Mouse (Mus musculus) left cerebral cortex, adult 11 months (tissue): ENCODE measurements around the gene Frmd4b.

Experiments used
- DNase-seq: peaks from one replicate; pipeline ENCODE4 v3.0.0; 2022; ENCODE audit warnings: low spot score

The Frmd4b gene

GRCm38 (mm10) chr6:97579704-97580103, 37.6 kb downstream of the Frmd4b start:
- DNase-seq = no peak

GRCm38 (mm10) chr6:97578210-97578609, 39.1 kb downstream of the Frmd4b start:
- DNase-seq = no peak

DNA sequence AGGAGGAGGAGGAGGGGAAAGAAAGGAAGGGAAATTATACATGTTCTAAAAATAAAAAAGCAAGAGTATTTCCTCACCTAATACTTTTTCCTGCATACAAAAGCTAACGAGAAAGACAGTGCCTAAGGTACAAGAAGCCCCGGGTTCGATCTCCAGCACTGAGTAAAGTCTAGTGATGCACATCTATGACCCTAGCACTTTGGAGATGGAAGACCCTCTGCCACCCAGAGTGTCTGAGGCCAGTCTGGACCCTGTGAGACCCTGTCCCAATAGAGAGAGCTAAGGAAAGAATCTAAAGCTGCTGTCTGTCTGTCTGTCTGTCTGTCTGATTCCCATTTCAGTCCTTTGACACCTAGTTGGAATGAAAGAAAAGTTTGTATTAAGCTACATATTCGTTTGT, 40.0 kb downstream of the Frmd4b start:
- DNase-seq = no peak

DNA sequence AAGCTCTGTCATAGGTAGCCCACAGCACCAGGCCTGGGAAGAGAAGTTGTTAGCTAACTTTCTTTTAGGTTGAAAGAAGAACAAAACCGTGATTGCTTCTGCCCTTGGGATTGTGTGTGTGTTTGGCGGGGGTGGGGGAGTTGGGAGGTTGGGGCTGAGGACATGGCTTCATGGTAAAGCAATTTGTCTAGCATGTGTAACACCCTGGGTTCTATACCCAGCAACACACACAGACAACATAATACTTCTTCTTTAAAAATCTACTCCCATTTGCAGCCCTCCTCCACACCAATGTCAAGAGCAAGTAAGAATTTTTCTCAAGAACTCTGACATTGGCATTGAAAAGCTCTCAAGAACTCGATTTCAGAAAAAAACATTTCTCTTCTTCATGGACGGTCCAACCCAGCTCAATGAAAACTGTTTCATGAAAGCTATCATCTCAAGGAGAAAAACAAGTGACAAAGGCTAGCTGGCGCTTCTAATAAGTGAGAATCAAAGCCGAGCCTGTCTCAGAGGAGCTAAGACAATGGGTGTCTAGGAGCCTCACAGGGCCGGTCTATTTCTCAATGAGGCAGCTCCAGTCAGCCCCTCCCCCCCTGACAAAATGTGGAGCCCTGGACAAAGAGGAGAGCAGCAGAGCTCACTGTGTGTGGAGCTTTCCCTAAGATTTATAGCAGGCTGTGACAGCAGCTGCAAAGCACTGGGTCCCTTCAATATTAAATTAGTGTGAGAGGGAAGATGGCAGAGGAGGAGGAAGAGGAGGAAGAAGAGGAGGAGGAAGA, 40.6 kb downstream of the Frmd4b start:
- DNase-seq = no peak

DNA sequence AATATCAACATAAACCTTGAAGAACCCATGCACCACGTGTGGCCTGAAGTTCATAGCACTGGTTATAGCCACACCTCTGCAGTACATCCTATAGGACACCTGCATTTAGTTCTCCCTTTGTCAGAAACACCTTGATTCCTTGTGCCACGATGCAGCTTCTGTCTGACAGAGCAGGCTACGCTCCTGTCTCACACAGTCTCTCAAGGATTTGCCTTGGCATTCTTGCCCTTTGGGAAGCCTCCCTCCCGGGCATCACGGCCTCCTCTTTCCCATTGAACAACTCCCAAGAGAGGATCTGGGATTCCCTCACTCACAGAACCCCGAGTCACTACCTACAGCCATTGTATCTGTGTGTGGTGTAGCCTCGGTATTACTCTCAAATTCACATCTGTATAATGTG, 41.2 kb downstream of the Frmd4b start:
- no peak for DNase-seq

GRCm38 (mm10) chr6:97574973-97575372, 42.4 kb downstream of the Frmd4b start:
- no peak for DNase-seq

DNA sequence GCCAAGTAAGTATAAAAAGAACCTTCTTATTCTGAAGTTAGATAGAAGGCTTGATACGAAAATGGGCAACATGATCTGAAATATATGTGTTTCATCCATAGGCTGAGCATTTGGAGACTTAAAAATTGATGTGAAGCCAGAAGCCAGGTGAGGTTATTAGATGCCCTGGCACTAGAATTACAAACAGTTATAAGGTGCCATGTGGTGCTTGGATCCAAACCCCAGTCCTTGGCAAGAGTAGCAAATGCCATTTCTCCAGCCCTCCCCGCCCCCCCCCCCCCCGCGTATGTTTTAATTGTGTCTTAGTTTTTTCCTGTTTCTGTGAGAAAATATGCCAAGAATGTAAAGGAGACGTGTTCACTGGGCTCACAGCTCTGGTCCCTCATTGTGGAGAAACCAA, 45.1 kb downstream of the Frmd4b start:
- DNase-seq = no peak

- DNase-seq = no peak
Measured at GRCm38 (mm10) chr6:97568538-97568937, 48.8 kb downstream of the Frmd4b start.

DNA sequence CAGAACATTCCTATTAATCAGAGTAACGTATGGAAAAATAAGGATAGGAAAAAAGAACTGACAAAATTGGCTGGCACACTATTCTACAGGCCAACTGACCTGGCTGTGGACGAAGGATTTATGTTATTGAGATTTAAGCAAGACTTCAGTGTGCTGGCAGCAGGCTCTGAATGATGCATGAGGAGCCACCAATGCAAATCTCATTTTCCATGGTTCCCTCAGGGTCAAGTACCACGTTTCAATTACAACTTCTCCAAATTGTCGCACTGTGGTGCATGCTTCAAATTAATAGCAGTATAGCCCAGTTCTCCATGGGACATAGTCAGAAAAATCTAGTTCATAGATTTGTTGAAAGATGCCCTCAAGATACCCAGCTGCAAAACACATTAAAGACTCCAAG, 50.6 kb downstream of the Frmd4b start:
- DNase-seq = no peak

- DNase-seq = no peak
Measured at GRCm38 (mm10) chr6:97557147-97557546, 60.2 kb downstream of the Frmd4b start.

DNA sequence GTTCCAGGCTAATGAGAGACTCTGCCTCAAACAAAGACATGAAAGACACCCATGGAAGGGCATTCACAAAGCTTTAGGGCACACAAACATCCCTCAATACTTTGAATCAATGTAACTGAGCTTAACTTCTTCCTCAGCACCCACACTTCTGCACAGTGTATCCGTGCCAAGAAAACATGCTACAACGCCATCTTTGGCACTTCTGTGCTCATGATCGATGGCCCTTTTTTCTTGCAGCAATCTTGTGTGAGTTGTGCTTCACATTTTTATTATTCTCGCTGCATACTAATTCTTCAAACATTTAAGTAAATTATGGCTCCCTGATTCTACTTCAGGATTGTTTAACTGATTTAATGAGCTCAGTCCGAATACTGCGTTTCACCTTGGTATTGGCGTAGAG, 61.7 kb downstream of the Frmd4b start:
- DNase-seq = no peak

- no peak for DNase-seq
Measured at GRCm38 (mm10) chr6:97553431-97553830, 63.9 kb downstream of the Frmd4b start.

DNA sequence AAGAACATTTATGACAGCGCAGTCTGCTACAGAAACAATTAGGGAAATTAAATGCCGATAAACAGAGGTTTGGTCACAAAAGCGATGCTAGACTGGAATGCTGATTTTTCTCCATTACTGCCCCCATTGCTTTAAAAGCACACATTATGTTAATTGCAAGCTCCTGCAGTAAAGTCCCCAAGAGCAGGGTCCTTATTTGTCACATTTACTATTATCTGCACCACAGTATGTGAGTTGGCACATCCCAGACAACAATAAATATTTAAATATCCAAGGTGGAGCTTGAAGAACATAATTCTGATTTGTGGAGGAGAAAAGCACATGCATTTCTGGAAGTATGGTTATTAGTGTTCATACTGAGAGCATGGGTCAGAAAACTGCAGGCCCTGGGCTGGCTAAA, 64.8 kb downstream of the Frmd4b start:
- DNase-seq = no peak

- no peak for DNase-seq
Measured at GRCm38 (mm10) chr6:97551884-97552283, 65.5 kb downstream of the Frmd4b start.

GRCm38 (mm10) chr6:97551161-97551560, 66.2 kb downstream of the Frmd4b start:
- DNase-seq = no peak

DNA sequence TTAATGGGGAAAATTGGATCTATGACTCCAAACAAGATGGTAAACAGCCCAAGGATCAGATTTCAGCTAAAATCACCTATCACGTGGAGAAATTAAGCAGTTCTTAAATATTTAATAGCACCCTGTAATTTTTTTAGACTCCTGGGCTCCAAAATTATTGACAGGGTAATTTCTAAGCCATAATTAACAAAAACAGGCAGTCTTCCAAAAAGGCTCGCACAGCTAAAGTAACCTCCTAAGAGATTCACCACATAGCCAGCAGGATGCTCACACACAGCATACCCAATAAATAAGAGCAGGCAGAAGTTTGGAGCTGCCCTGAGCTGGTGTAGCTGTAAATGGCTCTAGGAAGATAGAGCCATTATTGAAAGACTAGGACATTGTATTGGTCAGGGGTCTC, 76.9 kb downstream of the Frmd4b start:
- no peak for DNase-seq

- no peak for DNase-seq
Measured at GRCm38 (mm10) chr6:97535763-97536445, 81.4 kb downstream of the Frmd4b start.

DNA sequence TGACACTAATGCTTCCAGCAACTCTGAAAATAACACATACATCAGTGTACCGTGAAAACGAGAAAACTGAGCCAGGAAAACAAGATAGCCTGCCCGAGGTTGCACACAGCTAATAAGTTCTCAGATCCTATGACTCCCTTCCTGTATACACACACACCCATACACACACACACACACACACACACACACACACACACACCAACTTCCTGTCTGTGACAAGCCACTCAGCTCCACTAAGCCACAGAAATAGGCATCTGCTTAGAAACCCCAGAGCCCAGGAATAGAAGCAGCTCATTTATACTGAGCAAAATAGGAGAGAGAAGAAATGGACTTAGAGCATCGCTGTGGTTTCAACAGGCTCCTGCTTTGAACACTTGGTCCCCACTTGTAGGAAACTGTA, 86.3 kb downstream of the Frmd4b start:
- DNase-seq = no peak

- DNase-seq = no peak
Measured at GRCm38 (mm10) chr6:97528961-97529680, 88.2 kb downstream of the Frmd4b start.

- DNase-seq = no peak
Measured at GRCm38 (mm10) chr6:97526092-97526491, 91.2 kb downstream of the Frmd4b start.

GRCm38 (mm10) chr6:97523118-97523517, 94.2 kb downstream of the Frmd4b start:
- DNase-seq = no peak

DNA sequence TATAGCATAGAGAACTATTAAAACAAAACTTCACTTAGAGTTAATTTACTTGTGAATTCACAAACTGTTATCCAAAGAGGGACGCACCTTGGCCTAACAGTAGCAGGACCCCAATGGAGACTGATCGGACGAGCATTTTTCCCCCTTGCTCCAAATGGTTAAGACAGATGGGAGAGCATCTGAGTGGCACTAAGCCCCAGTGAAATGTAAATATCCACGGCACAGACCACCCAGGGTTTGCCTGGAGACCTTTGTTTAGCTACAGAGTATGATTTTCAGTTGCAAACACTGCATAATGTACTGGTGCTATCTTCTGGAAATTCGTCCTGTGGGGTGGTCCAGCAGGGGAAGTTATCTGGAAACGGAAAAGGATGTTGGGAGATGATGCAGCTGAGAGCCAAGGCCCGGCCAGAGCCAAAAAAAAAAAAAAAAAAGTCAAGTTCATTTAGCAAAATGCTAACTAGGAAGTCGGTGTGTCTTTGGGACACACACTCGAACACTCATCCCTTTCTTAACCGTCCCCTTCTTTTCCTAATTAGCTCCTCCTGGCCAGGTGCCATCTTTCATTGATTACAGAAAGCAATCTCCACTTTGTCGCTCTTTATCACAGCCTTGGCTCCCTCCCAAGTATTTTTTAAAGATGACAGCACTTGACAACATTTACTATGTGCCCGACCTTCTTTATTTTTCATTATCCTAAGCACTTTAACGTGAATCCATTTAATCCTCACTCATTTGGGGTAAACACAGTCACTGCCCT, 95.9 kb downstream of the Frmd4b start:
- DNase-seq = no peak
